Mouse (Mus musculus) midbrain, embryonic 16.5 days (tissue): Measurements from ENCODE around the gene Nsa2. TPM values are rescaled to one million over a fixed set of nuclear protein-coding genes. Genes with fewer than 3 reads are reported as not detected.

ENCODE experiments used
- ATAC-seq: fragments of 200-750 bp; cut with Nextera tagmentation; 2 replicates; pipeline ENCODE4 v1.8.0; 2017; ENCODE audit warnings: moderate TSS enrichment
- H3K27ac ChIP-seq: fragments of 300-500 bp; sonication (generic); 2 replicates; pipeline ENCODE4 v1.5.1; 2014; ENCODE audit warnings: mild to moderate bottlenecking, low read length, mixed read lengths
- H3K27me3 ChIP-seq: fragments of 300-500 bp; sonication (generic); 2 replicates; pipeline ENCODE4 v1.6.1; 2014; ENCODE audit warnings: low read depth, low read length, mixed read lengths; ENCODE audit not compliant: control insufficient read depth, insufficient read depth
- H3K36me3 ChIP-seq: fragments of 300-500 bp; sonication (generic); 2 replicates; pipeline ENCODE4 v1.6.1; 2014; ENCODE audit warnings: mild to moderate bottlenecking, low read length, moderate library complexity, mixed read lengths; ENCODE audit not compliant: control insufficient read depth, insufficient read depth
- H3K4me1 ChIP-seq: fragments of 300-500 bp; sonication (generic); 2 replicates; pipeline ENCODE4 v1.6.1; 2014; ENCODE audit warnings: mild to moderate bottlenecking, low read length, mixed read lengths; ENCODE audit not compliant: control insufficient read depth, insufficient read depth
- H3K4me2 ChIP-seq: fragments of 300-500 bp; sonication (generic); 2 replicates; pipeline ENCODE4 v1.6.1; 2014; ENCODE audit warnings: mild to moderate bottlenecking, low read length, mixed read lengths
- H3K4me3 ChIP-seq: fragments of 300-500 bp; sonication (generic); 2 replicates; pipeline ENCODE4 v1.5.1; 2014; ENCODE audit warnings: low read depth, mild to moderate bottlenecking, low read length, moderate library complexity, mixed read lengths
- H3K9ac ChIP-seq: fragments of 300-500 bp; sonication (generic); 2 replicates; pipeline ENCODE4 v1.6.1; 2014; ENCODE audit warnings: low read depth, low read length, mixed read lengths
- H3K9me3 ChIP-seq: fragments of 300-500 bp; sonication (generic); replicated peaks from 2 replicates; pipeline ENCODE4 v1.6.1; 2014; ENCODE audit warnings: mild to moderate bottlenecking, low read length, mixed read lengths; ENCODE audit not compliant: control insufficient read depth, poor library complexity, severe bottlenecking
- WGBS: fragments of 180-500 bp; shearing (Covaris S2); extraction: QIAGEN DNeasy Blood & Tissue Kit; methylation state at CpG from one replicate; pipeline ENCODE4 v1.1.7; 2014; 5-methylcytosine and 5-hydroxymethylcytosine counted together
- polyA plus RNA-seq: library from polyadenylated mRNA; unstranded; fragments of >200 nt; fragmentation: Nextera tagmentation; extraction: Ambion mirVana; gene quantifications from 2 replicates; pipeline ENCODE4 v1.2.1, GENCODE M21; 2015

The Nsa2 gene
- polyA plus RNA-seq = 30.3 and 32.9 TPM in 2 replicates

GRCm38 (mm10) chr13:97137466-97138400 is at the start of gene Nsa2, which contains the start of gene Gfm2:
Gene Nsa2, minus strand, starts transcription at chr13:97137937.
Gene Gfm2, plus strand, starts transcription at chr13:97137937.
- no peaks in the 10 kb centered on the region for H3K9me3 ChIP-seq
- peaks cover 12% of the 10 kb centered on the region for H3K4me1 ChIP-seq
- peak within 1 kb of the TSS; percentile 66 for H3K4me2 ChIP-seq
- peak within 1 kb of the TSS; percentile 89 for H3K27ac ChIP-seq
- no peaks in the 10 kb centered on the region for H3K27me3 ChIP-seq
- peak; percentile 98 for ATAC-seq
- H3K9ac ChIP-seq = peak within 1 kb of the TSS; percentile 89
- peak within 1 kb of the TSS; percentile 72 for H3K4me3 ChIP-seq
- H3K36me3 ChIP-seq = peaks cover 7% of the 10 kb centered on the region; the same call in 1 of the 2 replicates
- WGBS = under 1% methylated on average over 57 of the region's 57 CpGs

GRCm38 (mm10) chr13:97186346-97186745 is 48.6 kb upstream of the Nsa2 start:
- no peaks in the 10 kb centered on the region for H3K27me3 ChIP-seq
- H3K4me3 ChIP-seq = no peak overlapping the region
- 83% methylated on average over 4 of the region's 4 CpGs for WGBS
- H3K9me3 ChIP-seq = no peaks in the 10 kb centered on the region
- no peaks in the 10 kb centered on the region for H3K4me1 ChIP-seq
- H3K9ac ChIP-seq = no peak overlapping the region
- 0 out of 2 replicates have a peak, but pooled peaks cover 2% of the 10 kb centered on the region for H3K36me3 ChIP-seq
- H3K4me2 ChIP-seq = no peak overlapping the region
- ATAC-seq = no peak
- H3K27ac ChIP-seq = no peak overlapping the region

GRCm38 (mm10) chr13:97184656-97185055 is 46.9 kb upstream of the Nsa2 start:
- WGBS = 76% methylated on average over 5 of the region's 5 CpGs
- no peak overlapping the region for H3K4me3 ChIP-seq
- no peaks in the 10 kb centered on the region for H3K9me3 ChIP-seq
- no peaks in the 10 kb centered on the region for H3K27me3 ChIP-seq
- H3K27ac ChIP-seq = no peak overlapping the region
- H3K9ac ChIP-seq = no peak overlapping the region
- H3K36me3 ChIP-seq = 0 out of 2 replicates have a peak, but pooled peaks cover 2% of the 10 kb centered on the region
- H3K4me2 ChIP-seq = no peak overlapping the region
- no peaks in the 10 kb centered on the region for H3K4me1 ChIP-seq
- ATAC-seq = no peak

GRCm38 (mm10) chr13:97184168-97184567 is 46.4 kb upstream of the Nsa2 start:
- ATAC-seq = no peak
- Histone ChIP-seq H3K36me3 (0 out of 2 replicates have a peak, but pooled peaks cover 2% of the 10 kb centered on the region), H3K4me2 (no peak overlapping the region), H3K4me1 (no peaks in the 10 kb centered on the region), H3K9ac (no peak overlapping the region), H3K9me3 (no peaks in the 10 kb centered on the region), H3K27ac (no peak overlapping the region), H3K27me3 (no peaks in the 10 kb centered on the region), H3K4me3 (no peak overlapping the region)
- WGBS = 99% methylated on average over 2 of the region's 2 CpGs

GRCm38 (mm10) chr13:97182821-97183220 is 45.1 kb upstream of the Nsa2 start:
- Histone ChIP-seq H3K4me3 (no peak overlapping the region), H3K27me3 (no peaks in the 10 kb centered on the region), H3K4me1 (no peaks in the 10 kb centered on the region), H3K27ac (no peak overlapping the region), H3K9me3 (no peaks in the 10 kb centered on the region), H3K36me3 (0 out of 2 replicates have a peak, but pooled peaks cover 2% of the 10 kb centered on the region), H3K4me2 (no peak overlapping the region), H3K9ac (no peak overlapping the region)
- 69% methylated on average over 4 of the region's 4 CpGs for WGBS
- ATAC-seq = no peak

- H3K4me1 ChIP-seq = no peaks in the 10 kb centered on the region
Observed at GRCm38 (mm10) chr13:97180113-97180828, 42.5 kb upstream of the Nsa2 start.

GRCm38 (mm10) chr13:97178943-97179342 is 41.2 kb upstream of the Nsa2 start:
- Histone ChIP-seq H3K4me2 (no peak overlapping the region), H3K9me3 (no peaks in the 10 kb centered on the region), H3K4me3 (no peak overlapping the region), H3K9ac (no peak overlapping the region), H3K27me3 (no peaks in the 10 kb centered on the region), H3K4me1 (no peaks in the 10 kb centered on the region), H3K36me3 (peaks cover 10% of the 10 kb centered on the region), H3K27ac (no peak overlapping the region)
- no peak for ATAC-seq
- WGBS = 71% methylated on average over 7 of the region's 7 CpGs

More at GRCm38 (mm10) chr13:97180113-97180828, 42.5 kb upstream of the Nsa2 start:
- ATAC-seq = no peak
- no peak overlapping the region for H3K4me2 ChIP-seq
- H3K9me3 ChIP-seq = no peaks in the 10 kb centered on the region
- H3K4me3 ChIP-seq = no peak overlapping the region
- H3K27me3 ChIP-seq = no peaks in the 10 kb centered on the region
- 0 out of 2 replicates have a peak overlapping the region, but pooled peaks have one; percentile 33 for H3K27ac ChIP-seq
- 47% methylated on average over 6 of the region's 6 CpGs for WGBS
- no peak overlapping the region for H3K9ac ChIP-seq
- 0 out of 2 replicates have a peak, but pooled peaks cover 2% of the 10 kb centered on the region for H3K36me3 ChIP-seq

GRCm38 (mm10) chr13:97176731-97177130 is 39.0 kb upstream of the Nsa2 start:
- H3K9me3 ChIP-seq = no peaks in the 10 kb centered on the region
- H3K9ac ChIP-seq = no peak overlapping the region
- no peaks in the 10 kb centered on the region for H3K4me1 ChIP-seq
- no peak overlapping the region for H3K4me3 ChIP-seq
- peaks cover 16% of the 10 kb centered on the region for H3K36me3 ChIP-seq
- no peak for ATAC-seq
- no peak overlapping the region for H3K27ac ChIP-seq
- H3K4me2 ChIP-seq = no peak overlapping the region
- H3K27me3 ChIP-seq = no peaks in the 10 kb centered on the region
- WGBS = 72% methylated on average over 5 of the region's 5 CpGs
